Mouse (Mus musculus): Measurements from ENCODE around the gene Lrrk1. TPM values are rescaled to one million over a fixed set of nuclear protein-coding genes. Genes with fewer than 3 reads are reported as not detected.
A peak's percentile ranks its signal among the peaks of the same experiment; 100 is the strongest.

Lrrk1 gene
- total RNA-seq, 4 experiments from 2014 or later, result 15.9 to 27.3 (median 21.8) TPM

DNA sequence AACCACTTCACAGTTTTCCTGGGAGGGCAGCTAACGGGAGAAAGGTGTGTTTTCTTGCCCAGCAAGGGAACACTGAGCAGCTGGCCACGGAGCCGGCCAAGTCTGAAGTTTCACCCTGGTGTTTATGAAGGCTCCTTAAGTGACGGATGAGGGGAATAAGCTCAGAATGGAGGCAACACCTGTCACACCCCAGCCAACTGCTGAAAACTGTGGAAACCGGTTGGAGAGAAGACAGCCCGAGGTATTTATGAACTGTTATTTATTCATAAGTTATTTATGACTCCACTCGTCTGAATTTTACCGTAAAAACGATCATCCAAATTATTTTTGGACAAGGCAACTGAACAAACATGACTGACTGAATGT lies 90.5 kb downstream of the Lrrk1 start:
- no peak for DNase-seq

- no peak for DNase-seq
Measured at GRCm38 (mm10) chr7:66296921-66297655, 91.1 kb downstream of the Lrrk1 start.

DNA sequence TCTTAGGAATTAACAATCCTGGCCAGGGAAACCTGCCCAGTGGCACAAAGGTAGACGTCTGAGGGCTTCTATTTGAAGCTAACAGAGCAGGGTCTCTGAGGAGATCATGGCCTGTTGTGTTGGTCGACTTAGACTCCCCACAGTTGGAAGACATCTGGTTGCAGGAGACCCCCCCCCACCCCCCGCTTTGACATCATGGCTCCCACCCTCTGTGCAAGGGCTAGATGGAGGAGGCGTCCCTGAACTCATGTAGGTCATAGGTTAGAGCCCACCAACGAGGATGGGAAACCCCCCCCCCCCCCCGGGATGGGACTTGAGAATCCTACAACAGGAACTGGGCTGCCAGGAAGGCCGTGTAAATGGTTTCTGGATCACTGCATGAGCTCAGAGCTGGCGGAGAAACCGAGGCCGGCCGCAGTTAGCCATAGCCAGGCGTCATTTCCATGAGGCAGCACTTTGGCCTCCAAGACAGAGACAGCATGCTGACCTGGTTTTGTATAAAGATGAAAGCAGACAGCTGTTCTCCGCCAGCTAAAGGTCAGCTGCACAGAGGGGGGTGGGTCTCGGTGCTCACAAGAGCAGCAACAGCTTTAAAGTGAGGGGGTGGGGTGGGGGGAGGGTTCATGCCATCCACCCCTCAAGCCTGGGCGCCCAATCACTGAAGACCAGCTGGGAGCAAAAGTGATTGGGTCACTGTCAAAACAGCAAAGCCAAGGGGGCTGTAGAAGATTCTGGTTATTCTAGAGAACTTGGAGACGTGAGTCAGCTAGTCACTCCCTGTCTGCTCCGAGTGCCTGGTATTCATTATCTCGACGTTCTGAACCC lies 95.4 kb downstream of the Lrrk1 start:
- DNase-seq, result peak; percentile 34

- no peak for DNase-seq
Measured at GRCm38 (mm10) chr7:66292010-66292409, 96.1 kb downstream of the Lrrk1 start.

DNA sequence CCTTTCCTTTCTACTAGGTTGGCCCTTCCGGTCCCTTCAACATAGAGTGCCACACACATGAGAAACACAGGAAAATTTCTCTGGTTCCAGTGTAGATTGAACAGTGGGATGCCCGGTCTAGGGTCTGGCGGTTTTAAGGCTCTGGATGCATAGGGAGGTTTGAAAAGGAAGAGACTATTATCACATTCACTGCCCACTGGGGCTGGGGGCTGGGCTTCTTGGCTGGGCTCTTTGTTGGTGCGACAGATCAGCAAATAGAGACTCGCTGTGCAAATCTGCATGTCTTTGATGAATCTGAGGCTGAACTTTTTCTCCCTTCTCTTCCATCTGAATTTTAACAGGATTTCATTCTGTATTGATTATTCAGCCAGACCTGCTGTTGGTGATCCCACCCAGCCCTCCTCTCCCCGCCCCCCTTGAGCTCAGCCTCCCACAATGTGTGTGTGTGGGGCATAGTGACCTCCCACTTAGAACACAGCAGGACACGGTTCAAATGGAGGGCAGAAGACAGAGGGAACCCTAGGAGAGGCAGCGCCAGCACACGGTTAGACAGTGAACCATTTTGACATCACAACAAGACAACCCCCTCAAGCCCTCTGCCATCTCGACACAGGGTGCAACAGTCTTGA lies 105.1 kb downstream of the Lrrk1 start:
- DNase-seq, result no peak

DNA sequence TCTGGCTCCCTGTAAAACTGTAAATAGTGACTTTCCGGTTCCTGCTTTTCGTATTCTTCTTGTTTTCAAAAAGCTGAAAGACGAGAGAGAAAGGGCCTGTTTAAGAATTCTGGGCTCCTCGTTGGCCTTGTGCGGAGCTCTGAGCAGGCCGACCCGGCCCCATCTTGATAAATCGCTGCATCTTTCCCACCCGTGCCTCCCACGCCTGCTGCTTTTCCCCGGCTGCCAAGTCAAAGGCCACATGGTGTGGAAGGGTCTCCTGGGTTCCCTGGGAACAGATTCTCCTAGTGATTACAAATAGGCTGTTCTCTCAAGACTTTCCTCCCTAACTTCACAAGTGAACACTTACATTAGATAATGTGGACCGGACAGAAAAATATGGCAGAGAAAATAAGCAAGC lies 105.9 kb downstream of the Lrrk1 start:
- DNase-seq, result no peak

GRCm38 (mm10) chr7:66278001-66278400 lies 110.1 kb downstream of the Lrrk1 start:
- DNase-seq, result no peak

- no peak for DNase-seq
Measured at GRCm38 (mm10) chr7:66273494-66273893, 114.7 kb downstream of the Lrrk1 start.

DNA sequence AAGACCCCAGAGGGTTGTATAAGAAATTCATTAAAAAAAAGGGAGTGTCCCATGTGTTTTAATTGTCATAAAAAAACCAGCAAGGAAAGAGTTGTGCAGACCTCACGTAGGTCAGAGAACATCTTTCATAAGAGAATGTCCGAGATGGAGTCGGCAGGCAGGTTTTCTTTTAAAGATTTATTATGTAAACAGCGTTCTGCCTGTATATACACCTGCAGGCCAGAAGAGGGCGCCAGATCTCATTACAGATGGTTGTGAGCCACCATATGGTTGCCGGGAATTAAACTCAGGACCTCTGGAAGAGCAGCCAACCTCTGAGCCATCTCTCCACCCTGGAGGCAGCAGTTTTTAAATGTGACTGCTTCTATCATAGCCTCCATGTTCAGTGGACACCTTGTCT lies 116.9 kb downstream of the Lrrk1 start:
- no peak for DNase-seq

GRCm38 (mm10) chr7:66266942-66267850 lies 121.0 kb downstream of the Lrrk1 start:
- no peak for DNase-seq

DNA sequence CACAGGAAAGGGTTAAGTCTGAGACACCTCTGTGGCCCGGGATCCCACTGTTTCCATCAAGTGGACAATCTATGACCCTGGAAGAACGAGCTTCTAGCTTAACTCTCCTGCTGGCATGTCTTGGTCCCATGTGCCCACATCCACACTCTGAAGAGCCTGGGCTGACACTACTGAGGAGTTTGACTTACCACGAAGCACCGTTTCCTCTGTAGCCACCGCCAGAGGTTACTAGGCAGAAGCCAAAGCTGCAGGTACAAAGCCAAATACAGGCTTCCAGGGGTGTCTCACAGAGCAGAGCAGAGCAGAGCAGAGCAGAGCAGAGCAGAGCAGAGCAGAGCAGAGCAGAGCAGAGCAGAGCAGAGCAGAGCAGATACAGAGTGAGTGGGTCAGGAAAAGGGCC lies 124.7 kb downstream of the Lrrk1 start:
- DNase-seq, result no peak

GRCm38 (mm10) chr7:66262570-66263156 lies 125.5 kb downstream of the Lrrk1 start:
- DNase-seq, result no peak

DNA sequence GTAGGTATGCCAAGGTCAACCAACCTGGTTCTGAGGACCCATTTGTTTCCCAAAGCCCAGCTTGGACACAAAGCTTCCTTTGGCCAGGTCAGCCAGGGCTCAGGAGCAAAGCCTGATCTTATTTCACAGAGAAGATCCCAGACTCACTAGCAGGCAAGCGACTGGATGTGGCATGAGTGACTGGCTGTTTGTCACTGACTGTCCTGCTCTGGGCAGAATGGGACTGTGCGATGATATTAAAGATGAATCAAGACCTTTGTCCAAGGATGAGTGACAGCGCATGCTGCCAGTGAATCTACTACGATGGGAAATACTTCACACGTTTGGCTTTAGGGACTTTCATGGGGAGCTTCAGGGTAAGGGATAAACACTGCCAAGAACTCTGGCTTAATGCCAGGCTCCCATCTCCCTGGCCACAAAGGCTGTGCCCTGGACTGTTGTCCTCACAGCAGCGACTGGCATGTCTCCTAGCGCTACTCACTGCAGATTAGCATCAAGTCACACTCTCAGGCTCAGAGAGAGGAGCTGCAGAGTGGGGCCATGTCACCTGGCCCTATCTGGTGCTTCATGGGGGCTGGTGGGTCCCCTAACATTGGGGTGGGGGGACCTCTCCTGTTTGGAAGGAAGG lies 127.3 kb downstream of the Lrrk1 start:
- no peak for DNase-seq

GRCm38 (mm10) chr7:66260295-66260694 lies 127.9 kb downstream of the Lrrk1 start:
- DNase-seq, result no peak

- DNase-seq, result no peak
Measured at GRCm38 (mm10) chr7:66259436-66260206, 128.5 kb downstream of the Lrrk1 start.

DNA sequence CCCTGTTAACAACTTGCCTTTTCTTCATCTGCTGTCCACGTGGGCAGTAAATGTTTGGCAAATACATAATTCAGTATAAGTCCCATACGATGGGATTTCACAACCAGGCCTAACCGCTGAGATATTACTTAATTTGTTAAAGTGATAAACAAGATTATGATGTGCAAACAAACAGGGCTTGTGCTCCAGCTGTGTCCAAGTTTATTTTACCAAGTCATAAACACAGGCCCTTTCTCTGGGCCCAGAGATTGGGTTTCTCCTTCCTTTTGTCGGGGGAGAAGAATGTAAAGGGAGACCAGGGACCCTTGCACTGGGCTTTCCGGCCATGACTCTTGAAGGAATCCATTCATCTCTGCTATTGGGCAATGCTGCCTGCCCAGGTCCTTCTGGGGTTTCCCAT lies 129.2 kb downstream of the Lrrk1 start:
- DNase-seq, result no peak

- no peak for DNase-seq
Measured at GRCm38 (mm10) chr7:66257232-66257631, 130.9 kb downstream of the Lrrk1 start.

DNA sequence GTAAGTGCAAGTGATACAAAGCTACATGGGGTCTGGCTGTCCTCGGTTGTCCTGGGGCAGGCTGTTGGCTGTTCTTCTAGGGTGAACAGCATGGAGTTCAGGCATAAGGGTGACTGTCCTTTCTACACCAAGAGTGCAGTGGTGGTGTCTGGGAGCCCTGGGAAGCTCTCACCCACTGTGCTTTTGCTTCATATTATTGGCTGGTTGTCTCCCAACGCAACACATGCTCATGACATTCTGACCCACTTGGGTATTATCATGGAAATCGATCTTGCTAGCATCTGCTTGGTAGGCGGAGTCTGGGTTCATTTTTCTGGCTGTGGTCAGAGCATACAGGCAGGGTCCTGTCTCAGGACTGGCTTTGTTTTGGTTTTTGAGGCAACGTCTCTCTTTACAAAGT lies 131.7 kb downstream of the Lrrk1 start:
- no peak for DNase-seq

GRCm38 (mm10) chr7:66254993-66255392 lies 133.2 kb downstream of the Lrrk1 start:
- no peak for DNase-seq

DNA sequence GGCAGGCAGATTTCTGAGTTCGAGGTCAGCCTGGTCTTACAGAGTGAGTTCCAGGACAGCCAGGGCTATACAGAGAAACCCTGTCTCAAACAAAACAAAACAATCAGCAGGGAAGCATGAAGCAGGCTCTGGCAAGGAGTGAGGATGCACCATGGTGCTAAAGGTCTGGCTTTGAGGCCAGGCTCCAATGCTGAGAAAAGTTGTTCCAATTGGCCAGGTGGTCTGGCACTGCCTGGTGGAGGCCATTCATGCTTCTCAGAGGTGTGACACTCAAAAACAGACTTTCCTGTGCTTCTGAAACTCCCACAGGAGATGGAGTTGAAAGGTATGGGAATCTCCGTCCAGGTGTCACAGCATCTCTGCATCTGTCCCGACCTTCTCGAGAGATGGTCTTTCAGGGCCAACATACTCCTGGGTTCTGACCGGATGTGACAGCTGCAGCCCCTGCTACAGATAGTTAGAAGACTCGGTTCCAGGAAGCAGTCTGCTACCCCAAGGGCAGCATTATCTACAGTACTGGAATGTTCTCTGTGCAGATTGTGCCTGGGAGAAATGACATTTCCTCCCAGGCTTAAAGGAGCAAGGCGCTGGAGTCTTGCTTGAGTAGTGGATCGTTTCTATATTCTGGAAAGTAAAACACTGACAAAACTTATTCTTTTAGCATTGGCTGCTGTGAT lies 134.0 kb downstream of the Lrrk1 start:
- no peak for DNase-seq
